Mouse (Mus musculus) heart, embryonic 15.5 days (tissue): ENCODE measurements around the gene Ralgps1. TPM values are rescaled to one million over a fixed set of nuclear protein-coding genes. Genes with fewer than 3 reads are reported as not detected.
A peak's percentile ranks its signal among the peaks of the same experiment; 100 is the strongest.

Experiments
- ATAC-seq: fragments of 200-750 bp; cut with Nextera tagmentation; replicated peaks from 2 replicates; pipeline ENCODE4 v1.8.0; 2017; ENCODE audit warnings: low read depth, moderate TSS enrichment; ENCODE audit not compliant: insufficient number of reproducible peaks, insufficient read depth, low FRiP score
- H3K27ac ChIP-seq: fragments of 300-500 bp; sonication (generic); 2 replicates; pipeline ENCODE4 v1.5.1; 2015; ENCODE audit warnings: mild to moderate bottlenecking, inconsistent platforms
- H3K27me3 ChIP-seq: fragments of 300-500 bp; sonication (generic); 2 replicates; pipeline ENCODE4 v1.6.1; 2015; ENCODE audit warnings: inconsistent platforms
- H3K36me3 ChIP-seq: fragments of 300-500 bp; sonication (generic); 2 replicates; pipeline ENCODE4 v1.6.1; 2015; ENCODE audit warnings: mild to moderate bottlenecking, inconsistent platforms
- H3K4me1 ChIP-seq: fragments of 300-500 bp; sonication (generic); replicated peaks from 2 replicates; pipeline ENCODE4 v1.6.1; 2015; ENCODE audit warnings: inconsistent platforms
- H3K4me2 ChIP-seq: fragments of 300-500 bp; sonication (generic); 2 replicates; pipeline ENCODE4 v1.6.1; 2015; ENCODE audit warnings: inconsistent platforms, mild to moderate bottlenecking, moderate library complexity
- H3K4me3 ChIP-seq: fragments of 300-500 bp; sonication (generic); 2 replicates; pipeline ENCODE4 v1.5.1; 2015; ENCODE audit warnings: mild to moderate bottlenecking, inconsistent platforms
- H3K9ac ChIP-seq: fragments of 300-500 bp; sonication (generic); 2 replicates; pipeline ENCODE4 v1.6.1; 2015; ENCODE audit warnings: mild to moderate bottlenecking, inconsistent platforms
- H3K9me3 ChIP-seq: fragments of 300-500 bp; sonication (generic); replicated peaks from 2 replicates; pipeline ENCODE4 v1.6.1; 2016; ENCODE audit warnings: inconsistent platforms
- WGBS: fragments of 180-500 bp; shearing (Covaris S2); methylation state at CpG from one replicate; pipeline ENCODE4 v1.1.7; 2015; ENCODE audit warnings: mixed read lengths; 5-methylcytosine and 5-hydroxymethylcytosine counted together
- polyA plus RNA-seq: library from polyadenylated mRNA; unstranded; fragments of >200 nt; fragmentation: Nextera tagmentation; extraction: Ambion mirVana; gene quantifications from 2 replicates; pipeline ENCODE4 v1.2.1, GENCODE M21; 2015

The Ralgps1 gene
- polyA plus RNA-seq, 1 experiment from 2014 or later: 3.7 TPM

- Histone ChIP-seq H3K4me2 (no peak overlapping the region), H3K4me1 (peaks cover 24% of the 10 kb centered on the region), H3K9ac (no peak overlapping the region), H3K27me3 (no peaks in the 10 kb centered on the region), H3K4me3 (no peak overlapping the region), H3K27ac (peak overlapping the region; percentile 29), H3K36me3 (no peaks in the 10 kb centered on the region), H3K9me3 (no peaks in the 10 kb centered on the region)
- 82% methylated on average over 12 of the region's 12 CpGs for whole genome bisulfite sequencing
- no peak for ATAC-seq
These were observed 96.4 kb downstream of the Ralgps1 start for GRCm38 (mm10) chr2:33274719-33275490.

GRCm38 (mm10) chr2:33272665-33273439, 98.4 kb downstream of the Ralgps1 start:
- no peak for ATAC-seq
- no peak overlapping the region for H3K9ac ChIP-seq
- peaks cover 40% of the 10 kb centered on the region for H3K4me1 ChIP-seq
- no peak overlapping the region for H3K4me3 ChIP-seq
- no peak overlapping the region for H3K4me2 ChIP-seq
- H3K9me3 ChIP-seq: no peaks in the 10 kb centered on the region
- no peaks in the 10 kb centered on the region for H3K27me3 ChIP-seq
- WGBS: 65% methylated on average over 4 of the region's 4 CpGs
- no peaks in the 10 kb centered on the region for H3K36me3 ChIP-seq
- peak overlapping the region; percentile 57 for H3K27ac ChIP-seq

GRCm38 (mm10) chr2:33271511-33271910, 99.8 kb downstream of the Ralgps1 start:
- no peak overlapping the region for H3K4me3 ChIP-seq
- ATAC-seq: no peak
- no peak overlapping the region for H3K9ac ChIP-seq
- no peak overlapping the region for H3K27ac ChIP-seq
- 43% methylated on average over 1 of the region's 1 CpGs for WGBS
- H3K36me3 ChIP-seq: no peaks in the 10 kb centered on the region
- no peak overlapping the region for H3K4me2 ChIP-seq
- no peaks in the 10 kb centered on the region for H3K27me3 ChIP-seq
- peaks cover 52% of the 10 kb centered on the region for H3K4me1 ChIP-seq
- no peaks in the 10 kb centered on the region for H3K9me3 ChIP-seq

GRCm38 (mm10) chr2:33270569-33270968, 100.7 kb downstream of the Ralgps1 start:
- no peak for ATAC-seq
- H3K9ac ChIP-seq: no peak overlapping the region
- no peak overlapping the region for H3K27ac ChIP-seq
- no peak overlapping the region for H3K4me3 ChIP-seq
- H3K4me2 ChIP-seq: no peak overlapping the region
- no peaks in the 10 kb centered on the region for H3K9me3 ChIP-seq
- 85% methylated on average over 2 of the region's 2 CpGs for WGBS
- H3K27me3 ChIP-seq: no peaks in the 10 kb centered on the region
- peaks cover 60% of the 10 kb centered on the region for H3K4me1 ChIP-seq
- no peaks in the 10 kb centered on the region for H3K36me3 ChIP-seq

DNA sequence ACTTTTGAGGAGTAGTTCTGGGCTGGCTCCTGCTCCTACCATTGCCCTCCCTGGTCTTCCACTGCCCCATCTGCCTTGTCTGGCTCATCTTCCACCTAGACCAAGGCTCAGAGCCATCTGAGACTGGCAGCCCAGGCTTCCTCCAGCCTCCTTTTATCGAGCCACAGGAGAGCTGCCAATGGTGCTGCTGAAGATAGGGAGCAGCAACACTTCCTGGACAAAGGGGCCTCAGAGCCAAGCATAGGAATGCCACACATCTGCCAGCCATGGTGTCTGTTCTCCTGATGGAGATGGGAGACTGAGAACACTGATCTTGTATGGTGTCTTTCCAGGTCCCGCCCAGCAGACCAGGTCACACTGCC, 102.2 kb downstream of the Ralgps1 start:
- peak overlapping the region; percentile 87 for H3K27ac ChIP-seq
- H3K9me3 ChIP-seq: no peaks in the 10 kb centered on the region
- 0 out of 2 replicates have a peak, but pooled peaks have one; percentile 5 for ATAC-seq
- peaks cover 63% of the 10 kb centered on the region for H3K4me1 ChIP-seq
- H3K36me3 ChIP-seq: no peaks in the 10 kb centered on the region
- WGBS: 61% methylated on average over 2 of the region's 2 CpGs
- H3K4me3 ChIP-seq: no peak overlapping the region
- H3K9ac ChIP-seq: no peak overlapping the region
- H3K4me2 ChIP-seq: no peak overlapping the region
- H3K27me3 ChIP-seq: no peaks in the 10 kb centered on the region

DNA sequence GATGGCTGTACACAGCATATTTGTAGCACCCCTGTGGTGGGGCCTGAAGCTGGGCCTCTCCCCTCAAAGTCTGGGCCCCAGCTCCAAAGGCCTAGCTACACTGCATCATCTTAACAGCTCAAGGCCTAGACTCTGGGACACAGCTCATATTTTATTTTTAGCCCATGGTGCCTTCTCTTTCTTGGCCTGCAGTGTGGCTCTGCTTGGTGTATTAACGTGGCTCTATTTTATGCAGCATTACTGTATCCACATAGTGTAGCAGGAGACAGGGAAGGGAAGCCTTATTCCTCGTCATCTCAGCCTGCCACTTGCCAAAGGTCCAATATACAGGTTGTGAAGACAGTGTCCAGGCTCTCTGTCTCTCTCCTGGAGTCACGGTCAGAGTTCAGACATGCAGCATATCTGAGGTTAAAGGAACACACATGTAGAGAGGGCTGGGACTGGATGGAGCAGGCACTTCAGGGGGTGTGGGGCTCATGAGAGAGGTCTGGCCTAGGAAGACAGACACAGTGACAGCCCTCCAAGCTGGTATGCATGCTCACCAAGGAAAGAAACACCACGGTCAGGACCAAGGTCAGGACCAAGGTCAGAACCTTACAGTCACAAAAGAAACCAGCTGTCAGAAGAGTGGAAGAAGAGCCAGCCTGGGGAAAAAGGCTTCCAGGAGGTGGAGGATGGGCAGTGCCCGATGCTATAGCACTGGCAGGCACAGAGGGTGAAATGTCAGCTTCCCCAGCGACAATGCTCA, 102.7 kb downstream of the Ralgps1 start:
- no peak overlapping the region for H3K4me2 ChIP-seq
- 0 out of 2 replicates have a peak overlapping the region, but pooled peaks have one; percentile 19 for H3K9ac ChIP-seq
- no peak overlapping the region for H3K4me3 ChIP-seq
- no peaks in the 10 kb centered on the region for H3K27me3 ChIP-seq
- H3K9me3 ChIP-seq: no peaks in the 10 kb centered on the region
- H3K36me3 ChIP-seq: no peaks in the 10 kb centered on the region
- H3K27ac ChIP-seq: peak overlapping the region; percentile 87
- peak; percentile 28; the same call in 1 of the 2 replicates for ATAC-seq
- H3K4me1 ChIP-seq: peaks cover 64% of the 10 kb centered on the region
- 54% methylated on average over 6 of the region's 6 CpGs for WGBS

GRCm38 (mm10) chr2:33267075-33267474, 104.2 kb downstream of the Ralgps1 start:
- Histone ChIP-seq H3K9ac (no peak overlapping the region), H3K27ac (peak overlapping the region; percentile 93), H3K4me2 (no peak overlapping the region), H3K4me3 (no peak overlapping the region), H3K27me3 (no peaks in the 10 kb centered on the region), H3K4me1 (peaks cover 58% of the 10 kb centered on the region), H3K36me3 (no peaks in the 10 kb centered on the region), H3K9me3 (no peaks in the 10 kb centered on the region)
- 44% methylated on average over 1 of the region's 1 CpGs for WGBS
- ATAC-seq: no peak

DNA sequence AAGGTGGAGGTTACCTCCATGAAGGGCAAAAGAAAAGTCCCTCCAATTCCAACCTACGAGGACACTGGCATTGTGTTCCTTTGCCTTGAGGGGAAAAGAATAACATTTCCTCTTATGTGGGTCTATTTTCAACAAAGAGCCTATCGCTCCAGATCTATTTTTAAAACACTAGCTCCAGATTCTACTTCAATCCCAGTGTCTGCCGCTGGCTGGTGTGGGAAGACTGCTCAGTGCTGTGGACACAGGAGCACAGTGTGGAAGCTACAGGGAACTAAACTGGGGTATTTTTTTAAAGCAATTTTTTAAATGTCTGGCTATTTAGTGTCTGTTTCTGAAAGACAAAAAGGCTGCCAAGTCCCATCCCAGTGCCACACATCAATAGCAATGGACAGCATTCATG, 105.5 kb downstream of the Ralgps1 start:
- Histone ChIP-seq H3K36me3 (no peaks in the 10 kb centered on the region), H3K9me3 (no peaks in the 10 kb centered on the region), H3K27ac (peak overlapping the region; percentile 93), H3K4me2 (no peak overlapping the region), H3K27me3 (no peaks in the 10 kb centered on the region), H3K4me3 (no peak overlapping the region), H3K4me1 (peaks cover 54% of the 10 kb centered on the region), H3K9ac (no peak overlapping the region)
- WGBS: 34% methylated on average over 3 of the region's 3 CpGs
- 0 out of 2 replicates have a peak, but pooled peaks have one; percentile 42 for ATAC-seq

DNA sequence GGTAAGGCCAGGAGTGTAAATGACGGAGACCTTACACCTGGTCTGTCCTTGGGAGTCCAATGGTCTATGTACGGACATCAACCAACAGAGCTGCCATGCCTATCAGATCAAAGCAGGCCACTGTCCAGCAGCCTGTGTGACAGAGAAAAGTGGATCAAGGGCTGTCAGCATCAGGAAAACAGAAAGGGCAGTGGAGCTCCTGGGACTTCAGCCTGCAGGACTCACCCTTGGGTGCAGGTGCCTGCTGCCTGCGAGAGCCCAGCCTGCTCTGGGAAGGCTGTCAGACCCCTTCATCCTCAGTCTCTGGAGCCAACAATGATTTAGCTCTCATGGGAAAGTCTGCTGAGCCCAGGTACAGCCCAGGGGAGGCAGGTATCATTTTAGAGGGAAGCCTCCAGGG, 109.8 kb downstream of the Ralgps1 start:
- H3K4me2 ChIP-seq: no peak overlapping the region
- H3K4me3 ChIP-seq: no peak overlapping the region
- no peaks in the 10 kb centered on the region for H3K9me3 ChIP-seq
- H3K9ac ChIP-seq: no peak overlapping the region
- no peak overlapping the region for H3K27ac ChIP-seq
- no peaks in the 10 kb centered on the region for H3K36me3 ChIP-seq
- ATAC-seq: no peak
- peaks cover 40% of the 10 kb centered on the region for H3K4me1 ChIP-seq
- H3K27me3 ChIP-seq: no peaks in the 10 kb centered on the region
- 86% methylated on average over 3 of the region's 3 CpGs for WGBS

GRCm38 (mm10) chr2:33260772-33261171, 110.5 kb downstream of the Ralgps1 start:
- Histone ChIP-seq H3K9ac (no peak overlapping the region), H3K4me1 (peaks cover 38% of the 10 kb centered on the region), H3K9me3 (no peaks in the 10 kb centered on the region), H3K27me3 (no peaks in the 10 kb centered on the region), H3K36me3 (no peaks in the 10 kb centered on the region), H3K4me2 (no peak overlapping the region), H3K4me3 (no peak overlapping the region), H3K27ac (peak overlapping the region; percentile 17; the same call in 1 of the 2 replicates)
- ATAC-seq: no peak
- WGBS: 54% methylated on average over 8 of the region's 8 CpGs
